Mouse (Mus musculus) cerebellum, postnatal 25 days (tissue): ENCODE measurements around the gene Zfp316.

Experiments used
- DNase-seq, 2 experiments: peaks; one replicate each; pipeline ENCODE4 v3.0.0; 2021; ENCODE audit warnings: mixed read lengths in 2 of 2

Gene Zfp316

DNA sequence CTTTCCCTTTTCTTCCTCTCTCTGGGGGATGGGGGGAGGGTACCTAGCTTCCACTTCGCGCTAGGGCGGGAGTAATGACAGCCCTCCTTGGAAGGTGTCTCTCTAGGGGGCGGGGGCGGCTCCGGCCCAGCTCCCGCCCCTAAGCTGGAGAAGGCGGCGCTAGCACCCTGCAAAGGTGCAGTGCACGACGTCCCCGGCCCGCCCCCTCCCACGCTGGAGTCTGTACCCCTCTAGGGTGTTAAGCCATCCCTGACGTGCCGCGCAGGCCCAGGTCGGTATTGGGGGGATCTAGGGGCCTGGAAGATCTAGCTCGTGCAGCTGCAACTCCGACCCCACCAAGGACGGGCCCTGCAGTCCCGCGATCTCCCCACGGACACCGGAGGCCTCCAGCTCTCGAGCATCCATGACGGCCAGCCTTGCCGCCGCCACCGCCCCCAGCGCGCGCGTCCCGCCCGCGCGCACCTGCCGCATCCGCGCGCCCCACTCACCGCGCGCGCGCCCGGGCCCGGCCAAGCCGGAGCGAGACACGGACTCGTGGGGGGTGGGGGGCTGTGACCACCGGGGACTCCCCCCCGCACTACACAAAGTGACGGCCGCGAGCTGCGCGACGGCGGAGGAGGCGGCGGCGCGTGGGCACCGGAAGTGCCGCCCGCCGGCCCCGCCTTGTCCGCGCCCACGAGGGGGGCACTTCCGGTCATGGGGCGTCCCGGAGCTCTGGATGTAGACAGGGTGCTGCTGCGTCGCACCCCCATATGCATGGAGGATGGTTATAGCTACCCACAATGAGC, at the start of gene Zfp316:
Gene Zfp316, minus strand, starts transcription at position 660 of the 788 bp plus-strand sequence.
- peak; percentile 85 to 91 for DNase-seq

DNA sequence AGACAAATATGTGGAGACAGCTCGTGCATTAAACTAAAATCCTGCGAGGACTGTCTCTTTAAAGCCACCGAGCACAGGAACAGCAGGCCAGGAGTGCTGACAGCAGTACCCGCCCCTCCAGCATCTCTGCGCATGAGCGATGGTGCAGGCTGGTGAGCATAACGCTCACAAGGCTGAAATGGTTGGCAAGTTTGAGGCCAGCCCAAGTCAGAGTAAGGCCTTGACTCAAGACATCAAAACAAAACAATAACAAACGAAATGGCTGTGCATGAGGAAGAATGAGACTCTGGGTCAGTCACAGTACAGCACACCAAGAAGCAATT, 47.4 kb upstream of the Zfp316 start:
- no peak for DNase-seq

GRCm38 (mm10) chr5:143316605-143317287, 46.9 kb upstream of the Zfp316 start:
- DNase-seq: peak; percentile 41 to 61

DNA sequence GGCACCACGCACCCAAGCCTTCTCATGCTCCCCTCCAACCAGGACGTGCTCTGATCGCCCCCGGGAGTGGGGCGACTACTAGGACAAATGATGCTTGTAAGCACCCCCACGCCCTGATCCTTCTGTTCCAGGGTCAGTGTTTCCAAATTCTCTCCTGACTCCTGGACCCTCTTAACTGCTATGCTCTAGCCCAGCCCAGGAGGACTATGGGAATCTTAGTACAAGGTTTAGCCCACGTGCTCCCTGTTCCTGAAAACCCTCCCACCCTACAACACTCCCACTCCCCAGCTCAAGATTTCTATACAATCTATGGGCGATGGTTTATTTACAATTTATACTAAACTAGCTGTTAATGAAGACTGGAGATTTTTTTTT, 45.7 kb upstream of the Zfp316 start:
- DNase-seq: no peak

- DNase-seq: peak; percentile 95 to 97
Measured at GRCm38 (mm10) chr5:143314730-143315513, 45.1 kb upstream of the Zfp316 start, which contains the start of gene E130309D02Rik. Gene E130309D02Rik, minus strand, starts transcription at chr5:143315360.

DNA sequence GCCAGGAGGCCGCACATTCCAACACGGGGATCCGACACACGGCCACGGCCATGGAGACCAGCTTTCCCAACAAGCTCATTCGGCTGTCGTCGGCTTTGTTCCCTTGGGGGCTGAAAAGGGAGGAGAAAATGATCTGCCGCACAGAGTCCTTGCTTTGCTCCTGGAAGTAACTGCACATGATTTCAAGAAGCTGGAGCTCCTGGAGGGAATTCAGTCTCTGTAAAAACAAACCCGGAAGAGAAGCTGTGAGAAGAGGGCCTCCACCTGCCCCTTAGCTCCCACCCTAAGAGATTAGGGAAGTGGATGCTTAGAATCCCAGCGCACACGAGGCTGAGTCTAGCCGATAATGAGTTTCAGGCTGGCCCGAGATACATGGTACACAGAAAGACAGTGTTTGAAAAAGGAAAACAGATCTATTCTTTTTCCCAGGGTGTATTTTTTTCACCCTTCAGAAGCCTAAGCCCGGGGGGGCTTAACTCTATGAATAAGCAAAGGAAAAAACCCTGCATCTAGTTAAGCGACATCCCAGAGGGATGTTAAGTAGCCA, 44.4 kb upstream of the Zfp316 start:
- DNase-seq: no peak

GRCm38 (mm10) chr5:143311886-143312285, 42.1 kb upstream of the Zfp316 start:
- peak; percentile 82 to 90 for DNase-seq

DNA sequence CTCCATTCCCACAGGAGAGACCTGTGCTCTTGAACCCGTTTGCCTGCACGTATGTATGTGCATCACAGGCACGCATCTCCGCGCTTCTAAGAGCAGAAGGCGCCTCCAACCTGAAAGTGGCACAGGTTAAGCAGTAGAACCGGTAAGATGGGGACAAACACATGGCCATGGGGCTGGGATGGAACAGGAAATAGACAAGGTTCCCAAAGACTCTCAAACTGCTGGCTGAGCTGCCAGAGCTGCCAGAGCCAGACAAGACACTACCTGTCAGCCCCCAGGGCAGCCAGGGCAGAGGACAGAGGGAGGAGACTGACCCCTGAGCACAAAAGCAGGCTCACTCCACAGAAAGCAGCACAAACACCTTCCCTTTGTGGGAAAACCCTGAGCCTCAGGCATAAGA, 40.1 kb upstream of the Zfp316 start:
- no peak for DNase-seq

- no peak for DNase-seq
Measured at GRCm38 (mm10) chr5:143308825-143309224, 39.0 kb upstream of the Zfp316 start.

GRCm38 (mm10) chr5:143304251-143304650, 34.4 kb upstream of the Zfp316 start:
- DNase-seq: no peak

DNA sequence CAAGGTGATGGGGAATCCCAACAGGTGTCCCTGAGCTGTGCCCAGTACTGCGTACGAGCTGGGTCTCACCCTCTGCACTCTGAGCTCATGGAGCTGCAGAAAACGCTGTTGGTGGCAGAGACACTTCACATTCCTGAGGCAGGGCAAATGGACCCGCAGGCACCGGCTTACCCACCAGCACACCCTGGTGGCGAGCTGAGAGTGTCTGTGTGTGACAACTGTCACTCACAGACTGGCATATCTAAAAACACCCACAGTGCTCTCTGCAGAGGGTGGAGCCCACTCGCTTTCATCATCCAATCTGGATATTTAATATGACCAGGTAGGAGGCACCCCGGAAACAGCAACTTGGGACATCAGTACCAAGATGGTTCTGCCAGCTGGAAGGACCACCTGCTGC, 31.5 kb upstream of the Zfp316 start:
- peak in 1 of 2 experiments; percentile 45 for DNase-seq

- DNase-seq: peak; percentile 72 to 80
Measured at GRCm38 (mm10) chr5:143299686-143300085, 29.9 kb upstream of the Zfp316 start.

- DNase-seq: no peak
Measured at GRCm38 (mm10) chr5:143298391-143298790, 28.6 kb upstream of the Zfp316 start.

- no peak for DNase-seq
Measured at GRCm38 (mm10) chr5:143297986-143298385, 28.2 kb upstream of the Zfp316 start.

DNA sequence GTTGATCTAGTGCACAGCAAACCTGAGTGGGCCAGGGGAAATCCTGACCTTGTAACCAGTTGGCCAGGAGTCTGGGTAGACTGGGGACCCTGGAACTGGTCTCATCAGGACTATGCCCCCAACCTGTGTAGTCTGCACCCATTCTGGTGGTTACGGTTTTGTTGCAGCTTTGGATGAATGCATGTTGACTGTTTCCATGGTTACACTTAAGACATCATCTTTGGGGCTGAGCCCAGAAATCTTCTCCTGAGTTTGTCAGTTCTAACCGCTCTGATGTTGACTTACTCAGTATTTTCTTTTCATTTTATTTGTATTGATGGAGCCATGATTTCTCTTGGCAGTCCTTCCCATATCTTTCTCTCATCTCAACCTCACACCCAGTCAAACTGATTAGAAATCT, 25.5 kb upstream of the Zfp316 start:
- no peak for DNase-seq

DNA sequence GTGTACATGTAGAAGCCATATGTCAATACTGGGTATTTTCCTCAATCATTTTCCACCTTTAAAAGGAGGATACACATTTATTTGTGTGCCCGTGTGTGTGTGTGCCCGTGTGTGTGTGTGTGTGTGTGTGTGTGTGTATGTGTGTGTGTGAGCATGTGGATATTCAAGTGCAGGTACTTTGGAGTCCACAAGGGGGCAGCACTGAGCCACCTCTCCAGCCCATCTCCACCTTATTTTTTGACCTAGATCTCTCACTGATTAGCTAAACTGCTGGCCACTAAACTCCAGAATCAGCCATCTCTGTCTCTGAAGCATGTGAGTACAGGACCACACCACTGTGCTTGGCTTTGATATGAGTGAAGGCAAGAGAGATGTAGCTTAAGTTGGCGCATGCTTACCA, 25.0 kb upstream of the Zfp316 start:
- no peak for DNase-seq

GRCm38 (mm10) chr5:143293404-143293803, 23.6 kb upstream of the Zfp316 start, which contains the start of gene Zfp853:
Gene Zfp853, minus strand, starts transcription at chr5:143293623.
- no peak for DNase-seq

- DNase-seq: no peak
Measured at GRCm38 (mm10) chr5:143292879-143293278, 23.1 kb upstream of the Zfp316 start.

GRCm38 (mm10) chr5:143289299-143289698, 19.5 kb upstream of the Zfp316 start:
- DNase-seq: no peak

DNA sequence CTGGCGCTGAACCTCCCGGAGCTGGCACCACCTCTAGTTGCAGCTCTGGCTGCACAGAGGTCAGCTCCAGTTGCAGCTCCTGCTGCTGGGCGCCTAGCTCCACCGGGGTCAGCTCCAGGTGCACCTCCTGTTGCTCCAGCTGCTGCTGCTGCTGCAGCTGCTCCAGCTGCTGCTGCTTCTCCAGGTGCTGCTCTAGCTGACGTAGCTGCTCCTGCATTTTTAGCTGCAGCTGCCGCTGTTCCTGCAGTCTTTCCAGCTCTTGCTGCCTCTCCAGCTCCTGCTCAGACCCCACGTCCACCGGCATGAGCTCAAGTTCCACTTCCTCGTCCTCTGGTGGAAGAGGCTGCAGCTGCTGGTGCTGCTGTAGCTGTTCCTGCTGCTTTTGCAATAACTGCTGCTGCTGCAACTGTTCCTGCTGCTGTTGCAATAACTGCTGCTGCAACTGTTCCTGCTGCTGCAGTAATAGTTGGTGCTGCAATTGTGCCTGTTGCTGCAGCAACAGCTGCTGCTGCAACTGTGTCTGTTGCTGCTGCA, 18.6 kb upstream of the Zfp316 start:
- DNase-seq: no peak

GRCm38 (mm10) chr5:143287774-143288328, 18.0 kb upstream of the Zfp316 start:
- DNase-seq: peak; percentile 66 to 68

DNA sequence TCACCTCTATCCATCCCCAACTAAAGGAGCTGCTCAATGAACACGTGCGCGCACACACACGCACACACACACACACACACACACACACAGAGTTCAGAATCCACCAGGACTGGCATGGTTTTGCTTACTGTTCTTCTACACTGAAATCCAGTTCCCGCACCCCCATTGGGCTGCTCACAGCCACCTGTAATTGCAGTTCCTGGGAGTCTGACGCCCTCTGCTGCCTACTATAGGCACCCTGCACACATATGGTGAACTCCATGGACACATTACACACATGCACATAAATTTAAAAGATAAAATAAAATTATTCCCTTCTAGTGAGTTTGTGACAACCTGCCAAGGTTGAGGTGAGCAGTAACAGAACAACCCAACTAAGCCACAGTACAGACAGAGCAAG, 14.9 kb upstream of the Zfp316 start:
- DNase-seq: peak in 1 of 2 experiments; percentile 38

GRCm38 (mm10) chr5:143279247-143279646, 9.4 kb upstream of the Zfp316 start:
- no peak for DNase-seq
